Mouse (Mus musculus) CH12.LX (cell line): ENCODE measurements around the gene Fam71f2. TPM values are rescaled to one million over a fixed set of nuclear protein-coding genes. Genes with fewer than 3 reads are reported as not detected.

ENCODE experiments used
- DNase-seq: peaks from one replicate; pipeline ENCODE4 v3.0.0-alpha.2; 2013; ENCODE audit errors: extremely low read depth
- H3K27ac ChIP-seq: 2 replicates; pipeline ENCODE4 v1.5.1; 2012; ENCODE audit warnings: low read depth, mild to moderate bottlenecking, control low read depth, moderate library complexity; ENCODE audit not compliant: insufficient read depth
- H3K27me3 ChIP-seq: replicated peaks from 2 replicates; pipeline ENCODE3; 2012; ENCODE audit warnings: inconsistent platforms
- H3K36me3 ChIP-seq, 2 experiments: replicated peaks in 1 of 2; 2 replicates each; pipeline versions ENCODE3 to v1.6.1; 2012; ENCODE audit warnings: inconsistent platforms in 1 of 2, low read length in 1 of 2, mild to moderate bottlenecking in 1 of 2, mixed read lengths in 1 of 2, moderate library complexity in 1 of 2; ENCODE audit not compliant: control insufficient read depth in 1 of 2, insufficient read depth in 1 of 2
- H3K4me1 ChIP-seq, 2 experiments: 2 replicates each; pipeline ENCODE4 v1.6.1; 2012; ENCODE audit warnings: inconsistent platforms in 1 of 2, moderate library complexity in 1 of 2; ENCODE audit not compliant: insufficient read depth in 2 of 2, control insufficient read depth in 1 of 2
- H3K4me2 ChIP-seq: 2 replicates; pipeline ENCODE4 v1.6.1; 2012; ENCODE audit warnings: low read depth, mild to moderate bottlenecking, control low read depth; ENCODE audit not compliant: poor library complexity, insufficient read depth, severe bottlenecking
- H3K4me3 ChIP-seq, 3 experiments: fragments of 150-350 bp in 1 of 3; sonication (generic) in 1 of 3; replicated peaks in 1 of 3; 2 replicates each; pipeline versions ENCODE3 to v1.5.1; 2011 to 2012; ENCODE audit warnings: low read depth in 2 of 3, low read length in 2 of 3, mild to moderate bottlenecking in 2 of 3, moderate library complexity in 2 of 3, control low read depth in 1 of 3, improper control_type of control experiment in 1 of 3, inconsistent platforms in 1 of 3, mixed read lengths in 1 of 3; ENCODE audit not compliant: poor library complexity in 1 of 3
- H3K79me2 ChIP-seq: replicated peaks from 2 replicates; pipeline ENCODE4 v1.6.1; 2012; ENCODE audit warnings: mild to moderate bottlenecking, moderate library complexity; ENCODE audit not compliant: control insufficient read depth, poor library complexity, insufficient read depth, severe bottlenecking; ENCODE audit errors: extremely low read depth
- H3K9ac ChIP-seq: 2 replicates; pipeline ENCODE4 v1.6.1; 2012; ENCODE audit warnings: low read depth, mild to moderate bottlenecking, control low read depth, moderate library complexity; ENCODE audit not compliant: insufficient read depth
- H3K9me3 ChIP-seq: replicated peaks from 2 replicates; pipeline ENCODE3; 2012; ENCODE audit warnings: low read length, inconsistent platforms, mixed read lengths
- BHLHE40 ChIP-seq: IDR thresholded peaks from 2 replicates; pipeline ENCODE4 v1.6.1; 2011; ENCODE audit warnings: mild to moderate bottlenecking, low read depth, low read length, improper control_type of control experiment
- CTCF ChIP-seq, 2 experiments: IDR thresholded peaks in 1 of 2; conservative IDR thresholded peaks in 1 of 2; 2 replicates each; pipeline ENCODE4 v1.5.1; 2011 to 2012; ENCODE audit warnings: low read depth in 2 of 2, low read length in 2 of 2, improper control_type of control experiment in 1 of 2, inconsistent platforms in 1 of 2, mild to moderate bottlenecking in 1 of 2, moderate library complexity in 1 of 2
- ETS1 ChIP-seq: conservative IDR thresholded peaks from 2 replicates; pipeline ENCODE4 v1.6.1; 2012; ENCODE audit warnings: low read depth, mild to moderate bottlenecking, inconsistent platforms, low read length, improper control_type of control experiment, moderate library complexity
- GABPA ChIP-seq: IDR thresholded peaks from 2 replicates; pipeline ENCODE4 v1.6.1; 2012; ENCODE audit warnings: low read depth, low read length, improper control_type of control experiment, inconsistent platforms; ENCODE audit not compliant: insufficient replicate concordance
- HCFC1 ChIP-seq: IDR thresholded peaks from 2 replicates; pipeline ENCODE4 v1.6.1; 2012; ENCODE audit warnings: low read depth, mild to moderate bottlenecking, inconsistent platforms, low read length, improper control_type of control experiment
- IRF4 ChIP-seq: IDR thresholded peaks from 2 replicates; pipeline ENCODE4 v1.6.1; 2014; ENCODE audit warnings: low read depth, mild to moderate bottlenecking, inconsistent platforms, low read length, improper control_type of control experiment
- MAX ChIP-seq: IDR thresholded peaks from 2 replicates; pipeline ENCODE4 v1.6.1; 2011; ENCODE audit warnings: low read length, improper control_type of control experiment
- MAZ ChIP-seq: IDR thresholded peaks from 2 replicates; pipeline ENCODE4 v1.6.1; 2012; ENCODE audit warnings: low read depth, mild to moderate bottlenecking, inconsistent platforms, low read length, improper control_type of control experiment, moderate library complexity
- MEF2A ChIP-seq: IDR thresholded peaks from 2 replicates; pipeline ENCODE4 v1.6.1; 2014; ENCODE audit warnings: low read depth, mild to moderate bottlenecking, inconsistent platforms, low read length, improper control_type of control experiment, borderline replicate concordance
- MXI1 ChIP-seq: IDR thresholded peaks from 2 replicates; pipeline ENCODE4 v1.6.1; 2011; ENCODE audit warnings: mild to moderate bottlenecking, low read depth, low read length, improper control_type of control experiment
- MYC ChIP-seq: IDR thresholded peaks from 2 replicates; pipeline ENCODE4 v1.6.1; 2011; ENCODE audit warnings: low read depth, mild to moderate bottlenecking, improper control_type of control experiment, low read length
- NELFE ChIP-seq: IDR thresholded peaks from 2 replicates; pipeline ENCODE4 v1.6.1; 2011; ENCODE audit warnings: low read depth, low read length, improper control_type of control experiment
- RAD21 ChIP-seq: IDR thresholded peaks from 2 replicates; pipeline ENCODE4 v1.6.1; 2011; ENCODE audit warnings: low read depth, mild to moderate bottlenecking, low read length, improper control_type of control experiment, moderate library complexity
- SMC3 ChIP-seq: IDR thresholded peaks from 2 replicates; pipeline ENCODE4 v1.6.1; 2011; ENCODE audit warnings: low read depth, low read length, improper control_type of control experiment
- TCF12 ChIP-seq: IDR thresholded peaks from 2 replicates; pipeline ENCODE4 v1.6.1; 2014; ENCODE audit warnings: low read depth, mild to moderate bottlenecking, inconsistent platforms, low read length, improper control_type of control experiment
- dilution Hi-C: fragments of 300-500 bp; cut with MboI; formaldehyde crosslinking; loops from 2 replicates; pipeline ENCODE4 v1.14.3; 2020; ENCODE audit warnings: low sequenced_read_pairs; ENCODE audit not compliant: extremely low pct_unique_long_range_greater_than_20kb, extremely low pct_ligation_motif_present
- in situ Hi-C: fragments of 300-500 bp; cut with MboI; formaldehyde crosslinking; loops from 3 replicates; pipeline ENCODE4 v1.14.3; 2019; ENCODE audit warnings: low sequenced_read_pairs, low pct_ligation_motif_present, low pct_unique_long_range_greater_than_20kb, mixed read lengths
- polyA plus RNA-seq: library from polyadenylated mRNA; unstranded; fragments of >175 nt; gene quantifications from 2 replicates; pipeline ENCODE4 v1.2.1, GENCODE M21; 2012; ENCODE audit warnings: low read depth; ENCODE audit not compliant: insufficient read length
- total RNA-seq, 2 experiments: library from RNA; depleted of rRNA; stranded (reverse); fragments of 300-350 nt in 1 of 2; fragments of >200 nt in 1 of 2; gene quantifications; 2 replicates each; pipeline ENCODE4 v1.2.3; 2012 to 2014

The Fam71f2 gene
- total and polyA plus RNA-seq, 3 experiments: 0.23 to 0.30 TPM; not detected in 1

DNA sequence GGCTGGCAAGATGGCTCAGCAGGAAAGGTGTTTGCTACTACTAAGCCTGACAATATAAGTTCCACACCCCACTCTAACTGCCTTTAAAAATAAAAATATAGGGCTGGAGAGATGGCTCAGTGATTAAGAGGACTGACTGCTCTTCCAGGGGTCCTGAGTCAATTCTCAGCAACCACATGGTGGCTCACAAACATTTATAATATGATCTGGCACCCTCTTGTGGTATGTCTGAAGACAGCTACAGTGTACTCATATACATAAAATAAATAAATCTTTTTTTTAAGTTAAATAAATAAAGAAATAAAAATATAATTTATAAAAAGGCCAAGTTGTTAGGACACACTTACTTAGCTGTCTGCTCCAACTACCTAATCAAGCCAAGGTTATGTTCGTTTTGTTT lies 37.1 kb upstream of the Fam71f2 start:
- Histone ChIP-seq H3K4me2 (no peak overlapping the region), H3K9ac (no peak overlapping the region), H3K9me3 (no peaks in the 10 kb centered on the region), H3K27me3 (no peaks in the 10 kb centered on the region), H3K4me1 (peaks cover 20 to 28% of the 10 kb centered on the region in 2 experiments)
- DNase-seq: peak; percentile 44
- TF ChIP-seq MEF2A (no peak), NELFE (no peak), MXI1 (no peak), MYC (peak; percentile 70; the same call in 1 of the 2 replicates), CTCF (conservative IDR thresholded peaks at IDR 0.05 in 1 of 2, IDR thresholded peaks at IDR 0.05 in 1 of 2; ENCODE audit: low read depth in 2 of 2, low read length in 2 of 2) (peak; percentile 3 to 76; a peak in 2 of 4 replicates), RAD21 (peak; percentile 30), SMC3 (peak; percentile 45)
- TF ChIP-seq, all 38 proteins: peak for 4
- H3K27ac ChIP-seq: no peak overlapping the region
- no peak overlapping the region for H3K4me3 ChIP-seq
- dilution Hi-C loops: no loop called here
- no peaks in the 10 kb centered on the region for H3K79me2 ChIP-seq
- H3K36me3 ChIP-seq: no peaks in the 10 kb centered on the region
- in situ Hi-C loops: loop anchor here (5.0 kb wide), 3 partner anchors 35 to 75 kb away; partner anchors contain the start of genes Fam71f2 and Rbm28

DNA sequence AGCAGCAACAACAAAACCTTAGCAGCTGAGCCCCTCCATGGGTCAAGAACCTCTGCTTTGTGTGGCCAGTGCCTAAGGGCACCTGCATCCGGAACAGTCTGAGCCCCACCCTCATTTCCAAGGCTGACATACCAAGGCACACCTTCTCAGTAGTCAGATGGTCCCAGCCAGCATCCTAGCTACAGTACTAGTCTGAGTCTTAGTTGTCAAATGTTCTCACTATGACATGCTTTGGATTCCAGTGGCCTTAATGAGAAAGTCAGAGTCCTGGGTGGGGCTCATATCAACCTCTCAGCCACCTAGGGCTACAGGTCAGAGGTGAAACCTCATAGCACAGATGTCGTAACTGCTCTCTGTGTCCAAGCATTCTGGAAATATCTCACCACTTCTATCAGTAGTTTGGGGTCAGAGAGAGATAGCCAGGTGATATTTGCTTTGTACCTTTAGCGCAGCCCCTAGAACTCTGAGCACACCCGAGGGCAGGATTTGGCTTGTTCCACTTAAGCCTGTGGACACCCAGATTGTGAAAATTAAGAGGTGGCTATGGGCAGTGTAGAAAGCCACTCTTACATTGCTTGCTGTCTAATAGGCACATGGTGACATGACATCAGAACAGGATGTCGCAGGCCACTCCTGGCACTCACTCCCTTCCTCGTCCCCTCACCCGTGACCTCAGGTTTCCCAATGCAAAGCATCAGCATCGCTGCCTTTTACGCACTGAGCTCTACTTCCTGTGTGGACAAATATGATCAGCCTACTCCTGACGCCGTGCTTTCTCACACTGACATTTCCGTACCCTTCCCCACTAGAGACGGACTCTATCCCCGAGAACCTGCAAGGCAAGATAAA lies 33.9 kb upstream of the Fam71f2 start:
- TF ChIP-seq HCFC1: peak; percentile 16; the same call in 1 of the 2 replicates
- peak; percentile 70 for TF ChIP-seq ETS1
- TF ChIP-seq MYC: peak; percentile 60; the same call in 1 of the 2 replicates
- TF ChIP-seq BHLHE40: peak; percentile 80
- 0 out of 2 replicates have a peak, but pooled peaks have one; percentile 17 for TF ChIP-seq MAZ
- TF ChIP-seq TCF12: 0 out of 2 replicates have a peak, but pooled peaks have one; percentile 12
- 0 out of 2 replicates have a peak, but pooled peaks have one; percentile 14 for TF ChIP-seq IRF4
- TF ChIP-seq GABPA: no peak
- TF ChIP-seq MAX: peak; percentile 41; the same call in 1 of the 2 replicates
- no peak for TF ChIP-seq NELFE
- dilution Hi-C loops: no loop called here
- H3K4me1 ChIP-seq: peaks cover 21 to 30% of the 10 kb centered on the region in 2 experiments
- peak overlapping the region; percentile 34; the same call in 1 of the 2 replicates for H3K4me2 ChIP-seq
- H3K9me3 ChIP-seq: no peaks in the 10 kb centered on the region
- no peaks in the 10 kb centered on the region for H3K79me2 ChIP-seq
- H3K9ac ChIP-seq: no peak overlapping the region
- peak overlapping the region in 1 of 3 experiments; percentile 13 for H3K4me3 ChIP-seq
- H3K27ac ChIP-seq: no peak overlapping the region
- peaks cover 3% of the 10 kb centered on the region for H3K27me3 ChIP-seq
- H3K36me3 ChIP-seq: no peaks in the 10 kb centered on the region
- peak; percentile 65 for DNase-seq
- in situ Hi-C loops: no loop called here
